Mouse (Mus musculus) gastrocnemius, postnatal 14 days (tissue): Measurements from ENCODE around the gene Ppp4r3b. TPM values are rescaled to one million over a fixed set of nuclear protein-coding genes. Genes with fewer than 3 reads are reported as not detected.
A peak's percentile ranks its signal among the peaks of the same experiment; 100 is the strongest.

Experiments used
- DNase-seq: peaks from one replicate; pipeline ENCODE4 v3.0.0; 2021; ENCODE audit warnings: mixed read lengths
- intact Hi-C: fragments of 180-260 bp; cut with DNase I; formaldehyde crosslinking; loops from one replicate; pipeline ENCODE4 v1.15.1; 2025; ENCODE audit warnings: low total_unique reads
- long read RNA-seq, 2 experiments: library from polyadenylated mRNA; stranded (forward); transcript quantifications; one replicate each; pipeline ENCODE4 v2.0.0; 2021
- total RNA-seq, 2 experiments: library from RNA; stranded (reverse); gene quantifications; 2 replicates each; pipeline ENCODE4 v1.2.3; 2021

Ppp4r3b gene
- 10 to 100 TPM; 24.8 to 25.7 TPM for total RNA-seq
- long read RNA-seq, experiment 1, full-length matches to known transcripts, result 7 of 8 reads
- long read RNA-seq, experiment 1, partial matches to known transcripts, result 0 of 8 reads
- long read RNA-seq, experiment 1, other reads (novel, unspliced or antisense), result 1 of 8 reads
- long read RNA-seq, experiment 2, full-length matches to known transcripts, result 10 of 10 reads
- long read RNA-seq, experiment 2, partial matches to known transcripts, result 0 of 10 reads
- long read RNA-seq, experiment 2, other reads (novel, unspliced or antisense), result 0 of 10 reads

GRCm38 (mm10) chr11:29172563-29173124 is at the start of gene Ppp4r3b:
TSS of gene Ppp4r3b (plus strand) at chr11:29172890.
- intact Hi-C loops, result no loop called here
- peak; percentile 98 for DNase-seq

DNA sequence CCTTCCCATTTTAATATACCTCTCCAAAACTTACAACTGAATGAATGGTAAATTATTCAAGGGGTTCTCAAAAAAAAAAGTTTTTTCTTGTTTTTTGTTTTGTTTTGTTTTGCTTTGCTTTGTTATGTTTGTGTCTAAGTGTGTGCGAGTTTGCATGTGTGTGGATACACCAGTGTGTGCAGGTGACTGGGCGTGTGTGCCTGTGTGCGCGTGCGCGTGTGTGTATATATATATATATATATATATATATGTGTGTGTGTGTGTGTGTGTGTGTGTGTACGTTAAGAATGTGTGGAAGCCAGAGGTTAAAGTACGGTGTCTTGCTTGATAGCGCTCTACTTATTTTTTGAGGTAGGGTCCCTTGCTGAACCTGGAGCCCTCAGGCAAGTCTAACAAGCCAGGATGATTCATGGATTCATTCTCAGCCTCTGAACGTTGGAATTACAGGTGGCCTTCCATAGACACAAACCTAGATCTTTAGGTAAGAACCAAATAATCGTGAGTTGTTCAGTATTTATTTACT is 42.8 kb upstream of the Ppp4r3b start:
- intact Hi-C loops, result no loop called here

GRCm38 (mm10) chr11:29130385-29131355 is 42.0 kb upstream of the Ppp4r3b start, which contains the start of gene Pnpt1:
TSS of gene Pnpt1 (plus strand) at chr11:29130744.
- intact Hi-C loops, result no loop called here
- peak; percentile 93 for DNase-seq

More for the DNA sequence above, 42.8 kb upstream of the Ppp4r3b start:
- no peak for DNase-seq

DNA sequence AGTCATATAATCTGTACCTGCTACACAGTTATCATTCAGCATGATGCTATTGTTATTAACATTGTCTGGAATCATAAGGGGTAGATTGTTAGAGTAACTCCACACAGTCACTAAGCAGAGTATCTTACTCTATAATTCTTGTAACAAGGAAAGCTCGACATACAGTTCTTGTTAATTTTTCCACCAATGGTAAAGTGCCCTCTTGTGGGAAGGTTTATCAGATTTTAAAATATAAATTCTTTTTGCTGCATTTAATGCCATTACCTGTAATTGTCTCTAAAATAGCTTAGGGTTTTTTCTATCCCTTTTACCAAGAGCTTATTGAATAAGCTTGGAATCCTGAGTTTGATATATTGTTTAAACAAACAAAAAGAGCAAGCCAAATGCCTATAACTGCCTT is 32.0 kb upstream of the Ppp4r3b start:
- DNase-seq, result no peak
- intact Hi-C loops, result no loop called here

GRCm38 (mm10) chr11:29148901-29149300 is 23.8 kb upstream of the Ppp4r3b start:
- DNase-seq, result no peak
- intact Hi-C loops, result no loop called here

GRCm38 (mm10) chr11:29163569-29163968 is 9.1 kb upstream of the Ppp4r3b start:
- DNase-seq, result no peak
- intact Hi-C loops, result no loop called here

DNA sequence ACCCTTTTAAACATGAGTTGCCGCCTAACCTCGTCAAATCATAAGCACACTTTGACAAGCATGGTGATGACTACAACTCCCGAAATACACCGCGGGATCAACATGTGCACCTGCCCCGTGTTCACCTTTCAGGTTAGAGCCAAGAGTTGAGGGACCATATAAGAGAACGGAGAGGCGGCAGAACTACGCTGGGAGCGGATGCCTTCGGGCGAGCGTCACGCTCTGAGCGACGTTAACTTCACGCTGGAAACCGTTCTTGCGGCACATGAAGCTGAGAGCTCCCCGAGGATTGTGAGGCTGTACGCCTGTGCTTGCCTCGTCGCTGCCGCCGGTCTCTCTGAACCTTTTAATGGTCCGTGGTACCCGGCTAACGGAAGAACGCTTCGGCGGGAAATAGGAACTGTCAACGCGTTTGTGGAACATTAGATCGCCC is 715 bp upstream of the Ppp4r3b start:
- DNase-seq, result peak; percentile 6
- intact Hi-C loops, result no loop called here

GRCm38 (mm10) chr11:29173125-29173631 is 488 bp downstream of the Ppp4r3b start:
- intact Hi-C loops, result no loop called here
- DNase-seq, result peak; percentile 49

DNA sequence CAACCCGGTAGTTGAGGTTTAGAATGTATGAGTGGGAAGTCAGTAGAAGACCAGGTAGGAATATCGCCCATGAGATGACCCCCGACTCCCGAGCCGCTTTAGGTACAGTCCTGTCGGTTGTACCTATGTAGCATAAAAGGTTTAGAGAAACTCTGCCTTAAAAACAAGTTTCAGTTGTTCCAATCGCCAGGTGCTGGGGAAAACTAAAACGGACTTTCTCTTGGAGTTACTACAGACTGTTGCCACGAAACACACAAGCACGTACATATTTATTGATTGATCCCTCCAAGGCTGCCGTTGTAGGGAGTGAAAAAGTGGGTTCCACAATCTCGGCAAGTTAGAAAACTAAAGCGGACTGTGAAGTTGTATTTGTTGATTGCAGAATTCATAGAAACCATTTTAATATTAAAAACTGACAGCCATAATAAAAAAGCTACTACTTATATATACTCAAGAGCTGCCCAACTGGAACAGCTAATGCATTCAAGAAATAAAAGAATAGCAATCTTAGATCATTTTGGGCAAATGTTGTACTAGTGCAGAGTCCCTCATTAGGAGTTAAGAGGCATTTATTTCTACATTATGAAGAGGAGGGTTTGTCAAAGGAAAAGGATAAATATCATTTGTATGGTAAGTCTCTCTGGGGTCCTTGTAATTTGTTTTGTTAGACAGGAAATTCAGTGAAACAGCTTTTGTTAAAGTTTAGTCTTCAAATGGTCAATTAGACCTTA is 1.2 kb downstream of the Ppp4r3b start:
- no peak for DNase-seq
- intact Hi-C loops, result no loop called here

- intact Hi-C loops, result no loop called here
- DNase-seq, result no peak
Measured at GRCm38 (mm10) chr11:29179319-29179718, 6.6 kb downstream of the Ppp4r3b start.

GRCm38 (mm10) chr11:29180657-29181056 is 8.0 kb downstream of the Ppp4r3b start:
- intact Hi-C loops, result no loop called here
- DNase-seq, result no peak

- intact Hi-C loops, result no loop called here
- no peak for DNase-seq
Measured at GRCm38 (mm10) chr11:29181751-29182150, 9.1 kb downstream of the Ppp4r3b start.

DNA sequence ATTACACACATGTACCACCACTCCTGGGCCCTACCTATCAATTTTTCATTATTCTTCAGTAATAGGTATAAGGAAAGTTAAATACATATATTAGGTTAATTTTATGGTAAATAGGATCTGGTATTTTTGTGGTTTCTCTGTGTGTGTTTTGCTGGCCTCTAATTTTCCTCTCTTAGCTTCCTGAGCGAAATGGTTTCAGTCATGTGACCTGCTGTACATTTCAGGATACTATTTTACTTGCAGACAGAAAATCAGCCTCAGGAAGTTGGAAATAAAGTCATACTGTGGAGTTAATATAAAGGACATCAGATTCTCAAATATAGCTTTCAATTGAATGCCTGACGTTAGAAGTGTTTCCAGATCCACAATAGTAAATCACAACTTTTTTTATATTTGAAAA is 16.3 kb downstream of the Ppp4r3b start:
- intact Hi-C loops, result no loop called here
- DNase-seq, result no peak

DNA sequence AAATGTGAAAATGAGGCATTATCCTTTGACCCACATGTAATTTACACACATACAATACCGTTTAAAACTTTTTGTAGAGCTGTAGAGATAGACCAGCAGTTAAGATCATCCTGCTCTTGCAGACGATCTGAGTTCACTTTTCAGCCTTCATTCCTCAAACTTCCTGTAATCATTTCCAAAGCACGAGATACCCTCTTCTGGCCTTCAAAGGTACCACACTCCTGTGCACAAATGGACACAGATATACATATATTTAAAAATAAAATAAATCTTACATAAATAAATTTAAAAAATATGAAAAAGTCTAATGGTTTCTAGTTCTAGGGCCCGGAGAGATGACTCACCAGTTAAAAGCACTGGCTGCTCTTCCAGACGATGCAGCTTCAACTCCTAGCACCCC is 31.0 kb downstream of the Ppp4r3b start:
- DNase-seq, result no peak

GRCm38 (mm10) chr11:29209774-29210173 is 37.1 kb downstream of the Ppp4r3b start:
- intact Hi-C loops, result no loop called here
- no peak for DNase-seq

More for the DNA sequence above, 31.0 kb downstream of the Ppp4r3b start:
- intact Hi-C loops, result no loop called here

- DNase-seq, result no peak
- intact Hi-C loops, result no loop called here
Measured at GRCm38 (mm10) chr11:29216196-29216595, 43.5 kb downstream of the Ppp4r3b start.

GRCm38 (mm10) chr11:29219055-29219454 is 46.4 kb downstream of the Ppp4r3b start:
- no peak for DNase-seq
- intact Hi-C loops, result no loop called here

GRCm38 (mm10) chr11:29222310-29222709 is 49.6 kb downstream of the Ppp4r3b start:
- no peak for DNase-seq
- intact Hi-C loops, result no loop called here

- DNase-seq, result no peak
- intact Hi-C loops, result no loop called here
Measured at GRCm38 (mm10) chr11:29224754-29225153, 52.1 kb downstream of the Ppp4r3b start.
